Mouse (Mus musculus): ENCODE measurements around the gene Atp6v1f.

Atp6v1f gene

DNA sequence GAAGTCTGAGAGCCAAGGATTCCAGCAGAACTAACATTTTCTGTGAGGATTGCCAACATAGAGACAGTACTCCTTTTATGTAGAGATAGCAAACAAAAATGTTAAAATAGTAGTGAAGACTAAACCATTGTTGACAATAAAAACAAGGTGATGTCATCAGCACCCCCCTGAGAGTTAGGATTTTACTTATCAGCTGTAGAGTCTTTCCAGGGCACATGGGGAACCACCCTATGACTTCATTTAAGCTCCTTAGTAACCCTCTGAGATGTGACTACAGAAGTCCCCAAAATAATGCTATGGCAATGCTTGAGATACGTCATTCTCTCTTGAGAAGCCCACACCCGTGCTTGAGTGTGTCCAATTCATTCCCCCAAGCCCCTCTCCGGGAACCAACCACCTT is 4.1 kb upstream of the Atp6v1f start:
- no peak for DNase-seq

DNA sequence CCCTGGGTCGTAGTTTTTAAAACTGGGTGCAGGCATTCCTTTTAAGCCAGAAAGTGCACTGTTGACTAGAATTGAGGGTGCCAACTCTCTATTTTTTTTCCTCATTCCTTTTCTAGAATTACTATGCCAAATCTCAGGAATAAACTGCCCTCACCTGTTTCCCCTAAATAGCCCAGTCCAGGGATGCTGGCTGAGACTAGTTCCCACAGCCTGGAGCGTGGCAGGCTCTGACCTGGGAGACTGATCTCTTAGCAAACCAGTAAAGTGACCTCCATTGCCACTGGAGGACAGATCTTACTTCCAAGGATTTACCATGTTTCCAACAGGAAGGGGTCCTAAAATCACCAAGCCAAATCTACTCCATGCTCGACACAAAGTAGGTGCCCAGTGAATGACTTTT is 1.3 kb downstream of the Atp6v1f start:
- DNase-seq, result no peak

DNA sequence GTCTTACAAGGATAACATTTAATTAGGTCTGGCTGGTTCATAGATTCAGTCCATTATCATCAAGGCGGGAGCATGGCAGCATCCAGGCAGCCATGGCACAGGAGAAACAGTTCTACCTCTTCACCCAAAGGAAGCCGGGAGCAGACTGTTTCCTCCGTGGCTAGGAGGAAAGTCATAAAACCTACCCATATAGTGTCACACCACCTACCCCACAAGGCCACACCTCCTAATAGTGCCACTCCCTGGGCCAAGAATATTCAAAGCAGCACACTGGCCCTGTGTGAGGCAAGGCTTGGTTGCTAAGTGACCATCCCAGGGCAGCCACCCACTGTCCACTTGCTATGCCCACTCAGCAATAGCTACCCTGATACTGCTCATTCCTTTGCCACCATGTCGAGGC is 3.6 kb downstream of the Atp6v1f start, which contains the start of gene Atp6v1fnb:
Gene Atp6v1fnb (plus strand): TSS at position 301 of the 400 bp plus-strand sequence.
- DNase-seq, result no peak

DNA sequence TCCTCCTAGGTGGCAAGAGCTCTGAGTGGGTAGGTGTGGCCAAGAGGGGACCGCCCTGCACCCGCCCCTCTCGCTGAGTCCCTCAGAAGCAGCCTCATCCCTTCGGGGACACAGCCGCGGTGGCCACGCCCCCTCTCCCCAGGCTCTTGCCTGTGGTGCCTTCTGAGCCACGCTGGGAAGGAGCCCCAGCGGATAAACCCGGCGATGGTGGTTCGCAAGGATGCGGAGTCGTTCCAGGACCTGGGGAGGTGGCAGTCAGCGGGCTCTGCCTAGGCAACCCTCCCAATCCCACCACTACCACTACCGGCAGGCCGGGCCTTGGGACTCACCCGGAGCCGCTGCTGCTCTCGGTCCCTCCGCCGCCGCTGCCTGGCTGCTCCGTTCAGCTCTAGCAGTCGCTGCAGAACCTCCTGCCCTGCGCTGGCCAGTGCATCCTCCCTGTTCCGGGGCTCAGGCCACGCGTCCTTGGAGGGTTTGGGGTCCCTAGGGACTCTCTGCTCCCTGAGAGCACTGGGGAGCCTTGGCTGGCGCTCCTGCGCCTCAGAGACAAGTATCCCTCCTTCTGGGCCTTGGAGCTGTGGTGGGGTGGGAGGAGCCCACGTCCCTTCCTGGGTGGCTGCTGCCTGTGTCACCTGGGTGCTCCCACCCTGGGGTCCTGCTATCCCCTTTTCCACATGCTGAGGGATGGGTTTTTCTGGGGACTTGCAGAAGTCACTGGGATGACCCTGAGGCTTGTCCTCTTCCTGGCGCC is 6.6 kb downstream of the Atp6v1f start:
- peak; percentile 90 for DNase-seq

DNA sequence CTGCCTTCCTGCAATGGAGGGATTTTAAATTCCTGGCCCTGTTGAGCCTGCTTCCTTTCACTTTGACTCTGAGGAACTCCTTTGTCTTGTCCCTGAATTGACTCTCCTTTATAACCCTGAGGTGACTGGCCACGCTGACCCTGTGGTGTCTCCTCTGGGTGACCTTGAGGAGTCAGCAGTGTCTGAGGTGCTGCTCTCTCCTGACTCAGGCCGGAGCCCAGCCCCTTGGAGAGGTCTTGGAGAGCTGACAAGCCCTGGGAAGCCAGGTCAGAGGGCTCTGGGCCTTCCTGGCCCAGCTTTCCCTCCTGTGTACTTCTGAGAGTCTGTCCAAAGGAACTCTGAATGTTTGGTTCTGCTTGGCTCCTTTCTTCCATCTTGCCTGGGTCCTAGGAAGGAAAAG is 7.2 kb downstream of the Atp6v1f start:
- no peak for DNase-seq

DNA sequence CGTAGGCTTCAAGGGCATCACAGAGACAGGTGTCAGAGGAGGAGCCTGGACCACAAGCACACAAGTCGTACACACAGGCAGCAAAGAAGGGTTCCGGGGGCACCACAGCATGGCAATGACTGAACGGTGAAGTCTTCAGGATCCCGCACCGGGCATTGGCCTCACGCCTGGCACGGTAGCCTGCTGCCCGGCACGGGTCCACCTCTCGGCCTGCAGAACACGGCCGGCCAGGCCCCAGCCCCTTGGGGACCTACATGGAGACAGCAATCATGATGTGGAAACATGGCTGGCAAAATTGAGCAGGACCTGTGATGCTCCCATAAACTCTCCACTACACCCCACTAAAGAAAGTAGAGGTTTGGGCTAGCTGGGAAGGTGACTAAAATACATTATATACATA is 15.2 kb downstream of the Atp6v1f start:
- DNase-seq, result no peak

DNA sequence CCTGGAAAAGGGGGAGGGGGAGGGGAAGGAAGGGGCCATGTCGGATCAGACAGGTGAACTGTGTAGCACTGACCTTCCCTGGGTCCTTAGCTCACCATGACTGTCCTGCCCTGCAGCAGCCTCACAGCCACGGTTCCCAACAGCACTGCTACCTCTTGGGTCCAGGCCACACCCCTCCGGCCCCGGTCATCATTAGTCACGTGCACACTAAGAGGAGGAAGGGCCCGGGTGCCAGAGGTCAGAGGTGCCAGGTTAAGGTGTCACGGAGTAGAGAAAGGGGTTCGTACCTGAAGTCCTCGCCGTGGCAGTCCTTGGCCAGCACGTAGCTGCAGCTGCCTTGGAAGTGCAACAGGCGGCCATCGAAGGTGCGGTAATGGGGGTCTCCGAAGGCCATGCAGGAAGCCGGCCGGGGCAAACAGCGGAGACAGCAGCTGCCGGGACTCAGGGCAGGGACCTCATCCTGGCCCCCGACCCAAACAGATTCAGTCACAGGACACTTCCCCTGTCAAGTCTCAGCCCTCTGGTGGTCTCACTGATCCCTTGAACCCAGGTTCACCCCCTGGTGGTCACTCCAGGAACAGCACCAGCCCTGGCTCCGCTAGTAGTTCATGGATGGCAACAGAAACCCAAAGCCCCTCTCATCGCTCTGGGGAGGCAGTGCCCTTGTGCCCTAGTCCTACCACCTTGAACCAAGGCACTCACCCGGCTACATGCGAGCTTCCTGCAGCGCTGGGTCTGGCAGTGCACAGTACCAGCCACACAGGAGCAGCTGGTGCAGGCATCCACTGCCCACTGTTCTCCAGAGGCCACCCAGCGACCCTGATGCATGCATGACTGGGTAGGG is 17.4 kb downstream of the Atp6v1f start:
- DNase-seq, result peak; percentile 86

DNA sequence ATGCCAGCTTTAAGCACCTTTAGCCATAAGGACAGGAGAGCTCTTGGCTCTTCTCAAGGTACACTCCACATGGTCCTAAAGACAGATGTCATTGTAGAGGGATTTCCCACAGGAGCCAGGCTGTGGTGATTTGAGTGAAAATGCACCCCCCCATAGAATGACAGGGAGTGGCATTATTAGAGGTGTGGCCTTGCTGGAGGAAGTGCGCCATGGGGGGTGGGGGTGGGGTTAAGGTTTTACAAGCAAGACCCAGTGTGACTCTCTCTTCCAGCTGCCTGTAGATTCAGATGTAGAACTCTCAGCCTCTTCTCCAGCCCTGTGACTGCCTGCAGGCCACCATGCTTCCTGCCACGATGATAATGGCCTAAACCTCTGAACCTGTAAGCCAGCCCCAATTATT is 18.4 kb downstream of the Atp6v1f start:
- DNase-seq, result no peak

DNA sequence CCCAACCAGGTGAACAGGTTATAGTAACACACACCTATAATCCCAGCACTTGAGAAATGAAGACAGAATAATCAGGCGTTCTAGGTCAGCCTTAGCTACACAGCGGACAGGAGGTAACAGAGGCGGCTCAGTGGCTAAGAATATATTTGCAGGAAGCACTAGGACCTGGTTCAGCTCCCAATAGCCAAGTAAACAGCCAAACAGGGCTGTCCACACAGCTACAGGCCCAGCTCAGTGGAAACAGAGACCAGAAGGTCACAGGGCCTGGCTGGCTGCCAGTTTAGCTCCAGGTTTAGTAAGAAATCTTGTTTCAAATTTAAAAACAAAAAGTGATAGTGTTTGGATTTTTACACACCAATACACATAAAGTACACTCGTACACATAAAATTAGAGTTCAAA is 26.6 kb downstream of the Atp6v1f start:
- no peak for DNase-seq

DNA sequence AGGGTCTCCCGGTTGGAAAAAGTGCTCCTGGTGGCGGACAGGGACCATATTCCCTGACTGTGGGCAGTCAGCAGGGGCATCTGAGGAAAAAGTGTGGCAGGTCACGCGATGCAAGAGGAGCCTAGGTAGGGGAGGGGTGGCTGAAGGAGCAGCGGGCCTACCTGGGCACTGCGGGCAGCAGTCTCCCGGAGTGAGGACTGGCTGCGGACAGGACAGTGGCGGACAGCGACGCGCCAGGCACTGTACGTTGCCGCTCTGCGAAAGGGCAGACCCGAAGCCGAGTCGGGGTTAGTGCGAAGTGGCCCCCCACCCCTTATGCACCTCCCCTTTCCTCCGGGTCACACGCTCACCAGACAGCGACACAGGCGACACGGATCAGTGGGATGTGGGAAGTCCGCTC is 28.8 kb downstream of the Atp6v1f start:
- no peak for DNase-seq

DNA sequence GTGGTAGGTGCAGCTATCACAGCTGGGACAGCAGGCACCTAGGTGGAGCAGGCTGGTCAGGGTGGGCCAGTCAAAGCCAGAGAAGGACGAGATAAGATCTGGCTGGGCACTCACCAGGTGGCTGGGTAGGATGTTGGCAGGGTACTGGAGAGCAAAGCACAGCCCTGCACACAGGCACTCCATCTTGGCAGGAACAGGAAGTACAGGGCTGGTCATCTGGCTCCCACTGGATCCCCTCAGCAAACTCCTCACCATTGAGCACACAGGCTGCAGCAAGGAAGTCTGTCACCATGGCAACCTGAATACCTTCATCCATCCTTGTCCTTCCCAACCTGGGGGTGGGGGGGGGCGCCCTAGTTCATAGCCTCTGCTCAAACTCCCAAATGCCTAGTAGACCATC is 30.3 kb downstream of the Atp6v1f start:
- DNase-seq, result no peak

DNA sequence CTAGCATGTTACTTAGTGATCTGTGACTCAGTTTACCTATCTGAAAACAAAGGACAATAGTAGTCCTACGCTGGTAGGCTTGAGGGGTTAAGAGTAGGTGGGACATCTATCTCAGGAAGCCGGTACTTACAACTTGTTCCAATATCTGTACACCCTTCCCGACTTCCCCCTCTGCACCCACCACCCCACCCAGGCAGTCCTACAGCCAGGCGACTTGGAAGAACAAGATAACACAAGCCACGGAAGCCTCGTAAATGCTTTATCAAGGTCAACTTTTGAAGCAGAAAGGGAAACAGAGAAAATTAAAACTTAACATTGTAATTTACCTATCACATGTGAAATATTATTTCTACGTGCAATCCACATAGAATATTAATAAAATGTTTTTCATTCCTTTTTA is 32.7 kb downstream of the Atp6v1f start:
- DNase-seq, result no peak

DNA sequence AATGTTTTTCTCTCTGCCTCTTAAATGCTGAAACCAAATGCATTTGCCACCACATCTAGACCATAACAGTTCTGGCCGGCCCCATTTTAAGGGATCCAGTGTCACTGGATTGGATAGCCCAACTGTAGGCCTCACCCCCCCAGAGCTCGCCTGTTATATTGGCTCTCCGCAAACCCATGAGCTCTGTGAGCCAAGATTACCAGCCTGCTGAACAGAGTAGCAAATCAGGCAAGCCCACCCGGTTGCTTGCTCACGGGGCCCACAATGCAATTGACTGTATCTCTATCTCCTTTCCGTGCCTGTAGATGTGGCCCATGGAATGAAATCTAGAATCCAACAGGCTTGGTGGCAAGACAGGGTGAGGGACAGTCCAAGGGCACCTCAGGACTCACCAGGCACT is 33.3 kb downstream of the Atp6v1f start:
- DNase-seq, result no peak

DNA sequence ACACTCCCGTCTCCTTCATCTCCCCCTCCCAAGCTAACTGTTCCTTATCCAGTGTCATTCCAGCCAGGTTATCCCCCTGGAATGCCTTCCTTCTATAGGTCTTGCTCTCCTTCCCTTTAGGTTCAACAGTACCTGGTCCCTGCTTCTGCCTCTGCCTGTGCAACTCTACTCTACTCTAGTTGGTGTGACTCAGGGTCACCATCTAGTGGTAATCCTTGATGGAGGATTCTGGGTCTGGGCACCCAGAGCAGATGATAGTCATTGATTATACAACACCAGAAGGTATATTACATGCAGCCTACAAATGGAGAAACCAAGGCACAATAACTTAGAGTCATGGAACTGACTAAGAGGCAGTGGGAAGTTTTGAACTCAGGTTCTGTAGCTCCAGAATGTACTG is 34.1 kb downstream of the Atp6v1f start:
- no peak for DNase-seq

DNA sequence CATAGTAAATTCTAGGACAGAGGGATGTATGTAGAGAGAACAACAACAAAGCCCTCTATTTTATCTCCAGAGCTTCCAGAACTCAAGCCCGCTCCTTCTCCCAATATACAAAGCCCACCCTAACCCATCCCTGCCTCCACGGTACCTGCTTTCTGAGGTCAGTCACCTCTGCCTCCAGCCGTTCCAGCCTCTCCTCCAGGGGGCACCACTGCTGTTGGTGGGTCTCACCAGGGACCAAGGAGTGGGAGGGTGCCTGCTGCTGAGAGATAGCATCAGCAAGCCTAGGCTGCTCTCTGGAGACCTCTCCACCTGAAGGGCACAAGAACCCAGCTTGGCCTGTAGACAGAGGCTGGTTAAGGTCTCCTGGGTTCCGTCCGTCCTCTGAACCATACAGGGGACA is 38.0 kb downstream of the Atp6v1f start:
- DNase-seq, result no peak

DNA sequence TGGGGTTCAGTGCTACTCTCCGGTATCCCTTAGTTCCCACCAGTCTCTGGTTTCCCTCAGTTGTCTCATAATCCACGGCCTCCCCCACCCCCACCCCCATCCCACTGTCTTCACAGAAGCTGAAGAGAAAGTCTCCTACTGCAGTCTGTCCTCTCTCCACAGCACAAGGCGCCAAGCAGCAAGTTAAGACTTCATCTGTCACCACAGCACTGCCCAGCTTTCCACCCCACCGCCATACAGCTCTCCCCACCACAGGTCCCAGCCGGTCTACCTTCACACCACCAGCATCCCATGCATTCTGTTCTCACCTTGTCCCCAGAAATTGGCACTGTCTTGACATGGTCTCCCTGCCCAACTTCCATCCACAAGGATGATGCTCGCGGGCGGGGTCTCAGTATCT is 39.3 kb downstream of the Atp6v1f start:
- DNase-seq, result no peak

DNA sequence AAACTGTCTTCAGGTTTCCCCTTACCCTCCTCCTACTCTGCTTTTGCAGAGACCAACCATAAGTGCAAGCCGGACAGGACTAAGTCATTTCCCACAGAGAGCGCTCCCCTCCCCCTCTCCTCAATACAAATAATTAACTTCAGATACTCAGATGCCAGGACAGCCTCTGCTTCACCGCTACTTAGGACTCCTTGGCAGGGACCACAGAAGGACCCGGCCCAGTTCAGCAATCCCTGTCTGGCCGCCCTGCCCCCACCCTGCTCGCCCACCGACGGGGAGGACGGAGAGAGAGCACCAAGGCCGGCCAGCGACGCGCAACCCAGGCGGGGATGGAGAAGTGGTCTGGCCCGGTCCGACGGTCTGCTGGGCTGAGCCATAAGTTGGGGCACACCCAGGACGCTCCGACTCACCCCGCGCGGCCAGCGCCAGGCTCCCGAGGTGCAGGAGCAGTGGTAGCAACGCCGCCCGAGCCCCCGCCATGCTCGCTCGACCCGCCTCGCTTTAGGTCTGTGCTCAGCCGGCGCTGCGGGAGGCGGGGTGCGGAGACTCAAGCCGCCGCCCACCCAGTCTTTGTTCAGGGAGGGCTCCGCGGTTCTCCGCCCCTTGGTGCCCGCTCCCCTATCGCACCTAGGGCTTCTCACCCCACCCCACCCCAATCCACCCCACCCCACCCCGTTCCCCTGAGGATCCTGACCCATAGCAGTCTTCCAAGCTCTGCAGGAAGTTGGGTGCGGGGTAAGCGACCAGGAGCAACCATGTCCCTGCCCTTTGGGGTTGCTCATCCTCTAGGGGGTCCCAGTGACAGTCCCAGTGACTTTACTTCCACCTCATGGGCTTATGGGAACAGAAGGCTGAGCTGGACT is 40.2 kb downstream of the Atp6v1f start, which contains the start of gene Kcp:
Gene Kcp (minus strand): TSS at position 506 of the 863 bp plus-strand sequence.
- peak; percentile 75 for DNase-seq

DNA sequence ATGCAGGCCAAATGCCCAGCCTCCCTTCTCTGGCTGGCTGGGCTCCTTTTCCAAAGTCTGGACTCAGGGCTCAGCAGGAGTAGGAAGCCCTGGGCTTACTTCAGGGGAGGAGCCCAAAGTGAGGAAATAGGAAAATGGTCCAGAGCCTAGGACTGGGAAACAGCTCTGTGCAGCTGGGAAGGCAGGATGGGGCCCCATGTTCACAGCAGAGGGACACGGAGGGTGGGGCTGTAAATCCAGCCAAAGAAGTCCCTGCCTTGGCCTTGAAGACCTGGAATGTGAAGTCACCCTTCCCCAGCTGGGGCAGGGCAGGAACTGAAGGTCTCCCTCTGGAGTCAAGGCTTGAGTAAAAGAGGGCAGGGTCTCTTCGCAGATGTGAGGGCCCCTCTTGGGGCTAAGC is 41.6 kb downstream of the Atp6v1f start:
- peak; percentile 20 for DNase-seq

DNA sequence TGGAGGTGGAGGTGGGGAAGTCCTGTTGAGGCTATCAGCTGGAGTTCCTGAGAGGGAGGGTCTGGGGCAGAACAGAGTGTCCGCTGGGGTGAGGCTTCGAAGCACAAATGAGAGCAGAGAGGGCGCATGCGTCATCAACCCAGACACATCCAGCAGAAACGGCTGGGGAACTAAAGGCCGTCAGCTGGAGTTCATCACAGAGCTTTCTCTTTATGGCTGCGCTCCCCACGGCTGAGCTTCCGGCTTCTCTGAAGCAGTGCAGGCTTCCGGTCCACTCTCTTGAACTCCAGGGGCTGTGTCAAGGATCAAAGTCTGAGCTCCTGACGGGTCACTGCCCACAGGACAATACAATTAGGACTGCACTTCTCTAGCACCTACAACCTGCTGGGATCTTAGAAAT is 45.8 kb downstream of the Atp6v1f start:
- DNase-seq, result peak; percentile 93

DNA sequence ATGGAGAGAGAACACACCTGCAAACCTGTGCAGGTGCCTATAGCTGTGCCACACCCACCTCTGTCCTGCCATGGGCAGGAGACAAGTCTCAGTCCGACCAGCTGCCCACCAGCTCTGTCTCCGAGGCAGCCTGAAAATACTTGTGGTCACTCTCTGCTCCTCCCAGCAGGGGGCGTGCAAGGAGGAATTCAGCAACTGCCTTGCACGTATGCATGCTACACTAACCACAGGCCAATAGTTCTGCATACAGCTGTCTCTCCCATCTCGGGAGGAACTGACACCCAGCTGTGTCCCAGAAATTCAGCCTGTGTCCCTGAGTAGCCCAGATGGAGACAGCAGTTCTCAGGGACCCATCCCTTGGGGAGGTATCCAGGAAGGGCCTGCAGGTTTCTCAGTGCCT is 49.6 kb downstream of the Atp6v1f start:
- peak; percentile 80 for DNase-seq
